Comparison of ENCODE assay signal across 9 mouse cellular contexts in genomic region chr7:49922928-49923327, GRCm38 (mm10). TPM values are rescaled to one million over a fixed set of nuclear protein-coding genes. Genes with fewer than 3 reads are reported as not detected.
DNase-seq lines count a peak whose midpoint lies in the region; ATAC-seq and TF ChIP-seq lines count a peak whose summit lies in the region.
"Had no signal": no experiment of that assay in that cellular context is flagged by ENCODE, and none has a peak within 500 bp of the region (broad histone marks: within the 10 kb centered on the region; RNA-seq: fewer than 3 reads in every experiment).

No protein-coding gene starts in this region.

- DNase-seq in kidney, postnatal 10 days: no peak
- peak; percentile 38 for DNase-seq in adrenal gland, postnatal 10 days
- no peak for DNase-seq in midbrain, postnatal 0 days (ENCODE audit: low spot score)
- DNase-seq in natural killer cell, adult 2 months (ENCODE audit: low spot score in 2 of 2): no peak
- no peak for DNase-seq in spleen, adult 12 weeks (ENCODE audit: low spot score)

- no peaks in the 10 kb centered on the region for H3K4me1 ChIP-seq in kidney, embryonic 14.5 days (ENCODE audit: control insufficient read depth, insufficient read depth, low read length)
- H3K4me1 ChIP-seq in heart, embryonic 11.5 days (ENCODE audit: control insufficient read depth, insufficient read depth, low read length): no peaks in the 10 kb centered on the region
- no peaks in the 10 kb centered on the region for H3K4me1 ChIP-seq in limb, embryonic 13.5 days
- H3K4me1 ChIP-seq in midbrain, postnatal 0 days (ENCODE audit: insufficient read depth, low read length): peaks cover 4% of the 10 kb centered on the region; the same call in 1 of the 2 replicates

- H3K36me3 ChIP-seq in kidney, embryonic 14.5 days (ENCODE audit: control insufficient read depth, insufficient read depth, low read length): no peaks in the 10 kb centered on the region
- no peaks in the 10 kb centered on the region for H3K36me3 ChIP-seq in heart, embryonic 11.5 days (ENCODE audit: control insufficient read depth, insufficient read depth, low read length)
- no peaks in the 10 kb centered on the region for H3K36me3 ChIP-seq in limb, embryonic 13.5 days
- H3K36me3 ChIP-seq in midbrain, postnatal 0 days (ENCODE audit: insufficient read depth, low read length): no peaks in the 10 kb centered on the region

- no peak for TF ChIP-seq CTCF in midbrain, postnatal 0 days (IDR thresholded peaks at IDR 0.05)

- peaks cover 7% of the 10 kb centered on the region; the same call in 1 of the 2 replicates for H3K27me3 ChIP-seq in kidney, embryonic 14.5 days (ENCODE audit: control insufficient read depth, insufficient read depth, low read length)
- peaks cover 12% of the 10 kb centered on the region for H3K27me3 ChIP-seq in heart, embryonic 11.5 days (ENCODE audit: control insufficient read depth, insufficient read depth, low read length)
- H3K27me3 ChIP-seq in limb, embryonic 13.5 days: peaks cover 35% of the 10 kb centered on the region
- no peaks in the 10 kb centered on the region for H3K27me3 ChIP-seq in midbrain, postnatal 0 days (ENCODE audit: insufficient read depth, low read length)

- WGBS in kidney, embryonic 14.5 days: 45% methylated on average over 4 of the region's 4 CpGs
- WGBS in heart, embryonic 11.5 days (ENCODE audit: insufficient replicate concordance): 45% methylated on average over 4 of the region's 4 CpGs
- WGBS in limb, embryonic 13.5 days: 49% methylated on average over 4 of the region's 4 CpGs
- WGBS in midbrain, postnatal 0 days: 23% methylated on average over 4 of the region's 4 CpGs

- H3K9ac ChIP-seq in kidney, embryonic 14.5 days (ENCODE audit: low read depth, low read length): no peak overlapping the region
- H3K9ac ChIP-seq in heart, embryonic 11.5 days (ENCODE audit: low read depth, low read length): no peak overlapping the region
- 0 out of 2 replicates have a peak overlapping the region, but pooled peaks have one; percentile 19 for H3K9ac ChIP-seq in limb, embryonic 13.5 days
- no peak overlapping the region for H3K9ac ChIP-seq in midbrain, postnatal 0 days (replicated peaks; ENCODE audit: low read length, poor library complexity, severe bottlenecking)

- peak; percentile 69 for ATAC-seq in kidney, embryonic 14.5 days (ENCODE audit: low FRiP score, low TSS enrichment)
- no peak for ATAC-seq in heart, embryonic 11.5 days (replicated peaks; ENCODE audit: insufficient number of reproducible peaks, low FRiP score, low TSS enrichment)
- no peak for ATAC-seq in limb, embryonic 13.5 days (ENCODE audit: low FRiP score, low read depth)
- peak; percentile 61 for ATAC-seq in midbrain, postnatal 0 days (ENCODE audit: low FRiP score)

- H3K27ac ChIP-seq in kidney, embryonic 14.5 days (ENCODE audit: low read depth, low read length): no peak overlapping the region
- no peak overlapping the region for H3K27ac ChIP-seq in heart, embryonic 11.5 days (ENCODE audit: low read depth, low read length)
- no peak overlapping the region for H3K27ac ChIP-seq in limb, embryonic 13.5 days
- peak overlapping the region; percentile 43; the same call in 1 of the 2 replicates for H3K27ac ChIP-seq in midbrain, postnatal 0 days (ENCODE audit: low read depth, low read length)

- H3K4me2 ChIP-seq in kidney, embryonic 14.5 days (replicated peaks; ENCODE audit: low read depth, low read length): no peak overlapping the region
- peak overlapping the region; percentile 39; the same call in 1 of the 2 replicates for H3K4me2 ChIP-seq in heart, embryonic 11.5 days
- peak overlapping the region; percentile 42 for H3K4me2 ChIP-seq in limb, embryonic 13.5 days (replicated peaks)
- H3K4me2 ChIP-seq in midbrain, postnatal 0 days (ENCODE audit: low read depth, low read length, poor library complexity, severe bottlenecking): 0 out of 2 replicates have a peak overlapping the region, but pooled peaks have one; percentile 18

- no peaks in the 10 kb centered on the region for H3K9me3 ChIP-seq in kidney, embryonic 14.5 days (ENCODE audit: control insufficient read depth, low read length)
- H3K9me3 ChIP-seq in heart, embryonic 11.5 days (replicated peaks; ENCODE audit: control insufficient read depth, low read length): 0 out of 2 replicates have a peak, but pooled peaks cover 2% of the 10 kb centered on the region
- H3K9me3 ChIP-seq in limb, embryonic 13.5 days: no peaks in the 10 kb centered on the region
- H3K9me3 ChIP-seq in midbrain, postnatal 0 days (ENCODE audit: low read length): no peaks in the 10 kb centered on the region

- H3K4me3 ChIP-seq in kidney, embryonic 14.5 days (ENCODE audit: low read length): no peak overlapping the region
- no peak overlapping the region for H3K4me3 ChIP-seq in heart, embryonic 11.5 days (ENCODE audit: low read depth, low read length)
- H3K4me3 ChIP-seq in limb, embryonic 13.5 days: no peak overlapping the region
- H3K4me3 ChIP-seq in midbrain, postnatal 0 days (ENCODE audit: low read depth, low read length): no peak overlapping the region

RNA-seq across cellular contexts. Expression of gene Slc6a5, which starts 13.0 kb away (rescaled TPM):
- polyA plus RNA-seq in kidney, embryonic 14.5 days (2014; fragmentation: Nextera tagmentation; extraction: Ambion mirVana): not detected in 2 replicates
- total RNA-seq in adrenal gland, postnatal 10 days (2021): 1 to 10 TPM in 1 of 2 experiments, under 1 TPM in 1; 0.58 to 1.7 TPM
- polyA plus RNA-seq in heart, embryonic 11.5 days (2014; fragmentation: Nextera tagmentation; extraction: Ambion mirVana): not detected in 2 replicates
- 0.01 TPM in 1 of 2 replicates, not detected in the other for polyA plus RNA-seq in limb, embryonic 13.5 days (2015; fragmentation: Nextera tagmentation; extraction: Ambion mirVana)
- total RNA-seq in midbrain, postnatal 0 days (2014; rRNA removed): 2.7 and 6.6 TPM in 2 replicates
- polyA plus RNA-seq in midbrain, postnatal 0 days (2015; fragmentation: Nextera tagmentation; extraction: Ambion mirVana): 0.22 and 0.36 TPM in 2 replicates
- polyA plus RNA-seq: small intestine, adult 2 months had no signal

RNA-seq across cellular contexts. Expression of gene Nell1, which starts 51.7 kb away (rescaled TPM):
- polyA plus RNA-seq in kidney, embryonic 14.5 days (2014; fragmentation: Nextera tagmentation; extraction: Ambion mirVana): 7.8 and 14.6 TPM in 2 replicates
- total RNA-seq in adrenal gland, postnatal 10 days (2021): under 1 TPM; 0.90 to 0.91 TPM
- 0.20 and 0.69 TPM in 2 replicates for polyA plus RNA-seq in heart, embryonic 11.5 days (2014; fragmentation: Nextera tagmentation; extraction: Ambion mirVana)
- 3.1 and 3.2 TPM in 2 replicates for polyA plus RNA-seq in limb, embryonic 13.5 days (2015; fragmentation: Nextera tagmentation; extraction: Ambion mirVana)
- 68.7 and 100 TPM in 2 replicates for total RNA-seq in midbrain, postnatal 0 days (2014; rRNA removed)
- 55.3 and 56.9 TPM in 2 replicates for polyA plus RNA-seq in midbrain, postnatal 0 days (2015; fragmentation: Nextera tagmentation; extraction: Ambion mirVana)

Comparison
In these comparisons a context has a peak if more than half of its experiments do, and no peak if none do; other contexts are left out.
1. ATAC-seq: peak in kidney, embryonic 14.5 days (single experiment) and midbrain, postnatal 0 days (single experiment); none in heart, embryonic 11.5 days (single experiment) and limb, embryonic 13.5 days (single experiment).